Mouse (Mus musculus) small intestine, adult 2 months (tissue): Measurements from ENCODE around the gene Dlg1.

Source experiments
- CTCF ChIP-seq: fragments of 200-500 bp; IDR thresholded peaks from 2 replicates; pipeline ENCODE4 v1.5.1; 2012; ENCODE audit warnings: low read depth, mild to moderate bottlenecking, control low read depth, inconsistent platforms, low read length, moderate library complexity, mixed read lengths; ENCODE audit not compliant: insufficient replicate concordance, insufficient read length; ENCODE audit errors: extremely low read depth
- POLR2A ChIP-seq: fragments of 200-500 bp; IDR thresholded peaks from 2 replicates; pipeline ENCODE4 v1.6.1; 2012; ENCODE audit warnings: low read depth, mild to moderate bottlenecking, control low read depth, inconsistent platforms, low read length, moderate library complexity

DNA sequence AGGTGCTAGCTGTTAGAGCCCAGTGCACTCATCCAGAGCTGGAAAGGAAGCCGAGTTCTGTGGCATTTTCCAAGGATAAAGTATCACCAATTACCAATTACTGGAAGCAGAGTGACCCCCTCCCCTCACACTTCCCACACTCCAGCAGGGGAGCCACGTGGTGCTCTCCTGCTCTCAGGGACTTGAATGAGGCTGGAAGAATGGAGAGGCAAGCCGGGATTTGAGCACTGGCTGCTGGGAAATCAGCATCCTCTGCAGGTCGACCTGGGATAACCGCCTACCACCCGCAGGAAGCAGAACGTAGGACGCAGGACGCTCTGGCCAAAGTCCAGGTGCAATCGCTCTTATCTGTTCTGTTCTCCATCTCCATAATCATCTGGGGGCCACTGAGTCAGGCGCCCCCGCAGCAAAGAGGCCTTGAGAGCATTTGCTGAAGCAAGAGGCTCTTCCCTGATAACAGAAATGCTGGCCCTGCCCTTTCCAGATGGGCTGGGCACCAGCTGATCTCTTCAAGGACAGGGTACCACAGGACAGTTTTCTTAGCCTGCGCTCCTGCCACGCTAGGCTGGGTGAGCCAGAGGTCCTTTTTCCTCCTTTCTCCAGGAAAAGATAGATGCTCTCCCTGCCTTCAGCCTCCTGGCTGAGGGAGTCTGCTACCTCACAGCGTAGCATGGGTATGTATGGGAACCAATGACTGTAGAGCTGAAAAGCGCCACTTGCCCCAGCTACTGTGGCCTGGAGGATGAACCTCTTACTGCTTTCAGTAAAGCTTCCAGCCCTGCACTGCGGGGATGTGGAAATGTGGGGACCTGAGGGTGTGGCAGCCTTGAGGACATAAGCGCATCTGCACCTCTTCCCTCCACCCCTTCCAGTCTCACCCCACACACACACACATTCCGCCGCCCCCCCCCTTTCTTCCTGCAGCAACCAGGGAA lies 242.9 kb downstream of the Dlg1 start:
- TF ChIP-seq CTCF (no peak), POLR2A (no peak)
